Mouse (Mus musculus) spleen, adult 2 months (tissue): ENCODE results near the gene Gm4216. TPM values are rescaled to one million over a fixed set of nuclear protein-coding genes. Genes with fewer than 3 reads are reported as not detected.
"Not testable (repeated sequence)": the region's sequence is repeated elsewhere in the genome, so short reads cannot be mapped to it uniquely, and the experiment has no call there.

Experiments
- DNase-seq, 2 experiments: peaks; one replicate each; pipeline versions ENCODE4 v3.0.0 to v3.0.0-alpha.2; 2012 to 2021; ENCODE audit warnings: low spot score in 2 of 2, low read depth in 1 of 2
- H3K27ac ChIP-seq: fragments of 200-500 bp; 2 replicates; pipeline ENCODE4 v1.5.1; 2012; ENCODE audit warnings: low read length, inconsistent platforms; ENCODE audit not compliant: insufficient read depth
- H3K27me3 ChIP-seq: fragments of 200-500 bp; 2 replicates; pipeline ENCODE4 v1.6.1; 2012; ENCODE audit warnings: mild to moderate bottlenecking, moderate library complexity, low read length, inconsistent platforms; ENCODE audit not compliant: control insufficient read depth, insufficient read depth
- H3K36me3 ChIP-seq: fragments of 200-500 bp; 2 replicates; pipeline ENCODE4 v1.6.1; 2012; ENCODE audit warnings: mild to moderate bottlenecking, low read length, inconsistent platforms; ENCODE audit not compliant: control insufficient read depth, insufficient read depth
- H3K4me1 ChIP-seq: fragments of 200-500 bp; 2 replicates; pipeline ENCODE4 v1.6.1; 2011; ENCODE audit warnings: inconsistent platforms; ENCODE audit not compliant: control insufficient read depth, insufficient read depth, insufficient read length
- H3K4me3 ChIP-seq: fragments of 200-500 bp; 2 replicates; pipeline ENCODE4 v1.5.1; 2011; ENCODE audit warnings: mild to moderate bottlenecking, inconsistent platforms; ENCODE audit not compliant: insufficient read depth, insufficient read length; ENCODE audit errors: extremely low read depth
- WGBS: fragments of 180-500 bp; shearing (Covaris S2); methylation state at CpG from one replicate; pipeline ENCODE4 v1.1.7; 2018; 5-methylcytosine and 5-hydroxymethylcytosine counted together
- polyA plus RNA-seq: library from polyadenylated mRNA; depleted of rRNA; stranded (reverse); fragments of >200 nt; gene quantifications from 2 replicates; pipeline ENCODE4 v1.2.3, GENCODE M21; 2012; rRNA removed

Gm4216 gene
- polyA plus RNA-seq = not detected in 2 replicates

DNA sequence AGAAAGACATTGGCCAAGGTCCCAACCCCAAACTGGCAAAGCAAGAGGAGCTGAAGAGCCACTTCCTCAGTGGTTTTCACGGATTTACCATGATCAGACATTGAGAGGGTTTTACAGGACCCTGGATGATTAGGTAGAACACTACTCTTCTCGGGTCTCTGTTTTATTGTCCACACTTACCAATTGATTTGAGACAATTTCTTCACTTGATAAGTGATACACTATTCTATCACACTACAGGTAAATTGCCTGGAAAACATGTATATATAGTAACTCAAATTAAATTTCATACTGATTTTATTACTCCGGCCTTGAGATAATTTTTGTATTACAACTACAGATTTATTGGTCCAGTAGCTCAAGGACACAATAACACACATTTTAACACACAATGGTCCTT, at the start of gene Gm4216:
TSS of gene Gm4216 (minus strand) at position 101 of the 400 bp plus-strand sequence.
- no CpG with 5 or more reads among the region's 3 CpGs for WGBS
- H3K36me3 ChIP-seq, H3K27ac ChIP-seq, H3K27me3 ChIP-seq, DNase-seq, H3K4me3 ChIP-seq, H3K4me1 ChIP-seq: not testable (repeated sequence)

DNA sequence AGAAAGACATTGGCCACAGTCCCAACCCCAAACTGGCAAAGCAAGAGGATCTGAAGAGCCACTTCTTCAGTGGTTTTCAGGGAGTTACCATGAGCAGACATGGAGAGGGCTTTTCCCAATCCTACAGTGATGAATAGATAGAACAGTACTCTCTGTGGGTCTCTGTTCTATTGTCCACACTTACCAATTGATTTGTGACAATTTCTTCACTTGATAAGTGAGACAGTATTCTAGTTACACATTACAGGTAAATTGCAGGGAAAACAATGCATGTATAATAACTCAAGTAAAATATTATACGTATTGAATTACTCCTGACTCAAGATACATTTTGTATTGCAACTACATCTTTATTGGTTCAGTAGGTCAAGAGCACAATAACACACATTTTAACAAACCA, 47.6 kb upstream of the Gm4216 start, which contains the start of gene Gm8720:
TSS of gene Gm8720 (minus strand) at position 101 of the 400 bp plus-strand sequence.
- H3K27me3 ChIP-seq, H3K27ac ChIP-seq, H3K36me3 ChIP-seq, H3K4me1 ChIP-seq, H3K4me3 ChIP-seq, DNase-seq: not testable (repeated sequence)
- no CpG with 5 or more reads among the region's 1 CpGs for WGBS

DNA sequence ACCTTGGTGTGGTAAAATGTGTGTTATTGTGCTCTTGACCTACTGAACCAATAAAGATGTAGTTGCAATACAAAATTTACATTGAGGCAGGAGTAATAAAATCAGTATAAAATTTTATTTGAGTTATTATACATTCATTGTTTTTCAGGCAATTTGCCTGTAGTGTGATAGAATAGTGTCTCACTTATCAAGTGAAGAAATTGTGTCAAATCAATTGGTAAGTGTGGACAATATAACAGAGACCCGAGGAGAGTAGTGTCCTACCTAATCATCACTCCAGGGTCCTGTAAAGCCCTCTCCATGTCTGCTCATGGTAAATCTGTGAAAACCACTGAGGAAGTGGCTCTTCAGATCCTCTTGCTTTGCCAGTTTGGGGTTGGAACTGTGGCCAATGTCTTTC, 35.5 kb upstream of the Gm4216 start, which contains the start of gene Vmn1r163:
TSS of gene Vmn1r163 (plus strand) at position 301 of the 400 bp plus-strand sequence.
- H3K27me3 ChIP-seq, DNase-seq: not testable (repeated sequence)

DNA sequence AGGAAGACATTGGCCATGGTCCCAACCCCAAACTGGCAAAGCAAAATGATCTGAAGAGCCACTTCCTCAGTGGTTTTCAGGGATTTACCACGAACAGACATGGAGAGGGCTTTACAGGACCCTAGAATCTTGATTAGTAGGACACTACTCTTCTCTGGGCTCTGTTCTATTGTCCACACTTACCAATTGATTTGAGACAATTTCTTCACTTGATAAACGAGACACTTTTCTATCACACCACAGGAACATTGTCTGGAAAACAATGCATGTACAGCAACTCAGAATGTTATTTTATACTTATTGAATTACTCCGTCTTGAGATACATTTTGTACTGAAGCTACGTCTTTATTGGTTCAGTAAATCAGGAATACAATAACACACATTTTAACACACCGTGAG, 35.1 kb downstream of the Gm4216 start, which contains the start of gene Gm4214:
TSS of gene Gm4214 (minus strand) at position 101 of the 400 bp plus-strand sequence.
- H3K4me3 ChIP-seq, H3K27ac ChIP-seq, DNase-seq, H3K36me3 ChIP-seq, H3K4me1 ChIP-seq, H3K27me3 ChIP-seq: not testable (repeated sequence)
- WGBS = no CpG with 5 or more reads among the region's 5 CpGs

More for the DNA sequence above, 35.5 kb upstream of the Gm4216 start, which contains the start of gene Vmn1r163:
- H3K27ac ChIP-seq, H3K36me3 ChIP-seq, H3K4me1 ChIP-seq, H3K4me3 ChIP-seq: not testable (repeated sequence)
- no CpG with 5 or more reads among the region's 1 CpGs for WGBS

Other genes starting within 250 kb of the Gm4216 start
- gene Vmn1r158, start 229.1 kb downstream of the Gm4216 start, polyA plus RNA-seq = not detected in 2 replicates
- not detected in 2 replicates for gene Vmn1r159, start 176.3 kb downstream of the Gm4216 start, polyA plus RNA-seq
- not detected in 2 replicates for gene Vmn1r160, start 148.7 kb downstream of the Gm4216 start, polyA plus RNA-seq
- gene Gm4214, start 35.2 kb downstream of the Gm4216 start, polyA plus RNA-seq = not detected in 2 replicates
- gene Vmn1r163, start 35.6 kb upstream of the Gm4216 start, polyA plus RNA-seq = not detected in 2 replicates
- not detected in 2 replicates for gene Gm8720, start 47.5 kb upstream of the Gm4216 start, polyA plus RNA-seq
- gene Gm10662, start 124.6 kb upstream of the Gm4216 start, polyA plus RNA-seq = not detected in 2 replicates
- gene Vmn1r165, start 197.4 kb upstream of the Gm4216 start, polyA plus RNA-seq = not detected in 2 replicates
- not detected in 2 replicates for gene Vmn1r166, start 231.8 kb upstream of the Gm4216 start, polyA plus RNA-seq